In the genomic region with DNA sequence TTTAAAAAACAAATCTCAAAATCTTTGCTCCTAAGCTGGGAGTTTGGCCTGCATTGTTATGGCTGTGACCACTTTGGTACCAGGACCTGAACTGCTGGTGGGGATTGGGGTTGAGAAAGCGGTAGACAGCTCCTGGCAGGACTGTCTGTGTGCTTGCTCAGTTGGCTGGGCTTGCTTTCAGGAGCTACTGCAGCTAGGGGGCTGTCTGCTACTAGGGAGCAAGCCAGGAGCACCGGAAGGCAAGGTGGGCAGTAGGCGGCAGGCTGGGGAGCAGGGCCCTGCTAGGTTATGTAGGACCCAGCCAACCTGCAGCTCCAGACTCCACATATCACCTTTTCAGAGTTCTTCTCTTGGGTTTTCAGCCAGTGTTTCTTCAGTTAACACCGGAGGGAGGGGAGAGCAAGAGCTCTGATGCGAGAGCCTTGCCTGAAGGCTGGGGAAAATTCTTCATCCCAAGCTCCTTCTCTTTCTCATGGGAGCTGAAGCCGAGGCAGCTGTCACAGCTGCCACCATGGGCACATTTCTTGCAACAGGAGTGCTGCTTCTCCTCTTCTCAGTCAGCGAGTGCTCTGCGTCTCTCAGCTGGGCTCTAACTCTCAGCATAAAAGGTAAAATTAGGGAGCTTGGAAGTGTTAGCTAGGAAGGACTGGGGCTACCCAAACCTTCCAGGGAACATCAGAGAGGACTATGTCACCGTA, we compare ENCODE assay signal across 8 mouse cellular contexts.
A peak's percentile ranks its signal among the peaks of the same experiment; 100 is the strongest.
DNase-seq lines count a peak whose midpoint lies in the region; ATAC-seq and TF ChIP-seq lines count a peak whose summit lies in the region.

No protein-coding gene starts in this region.

- peak overlapping the region; percentile 63 for H3K27ac ChIP-seq in hindbrain, embryonic 13.5 days
- H3K27ac ChIP-seq in hindbrain, embryonic 11.5 days (ENCODE audit: low read depth, low read length): no peak overlapping the region
- peak overlapping the region; percentile 97 for H3K27ac ChIP-seq in heart, postnatal 0 days (ENCODE audit: low read depth)
- H3K27ac ChIP-seq in midbrain, embryonic 13.5 days: peak overlapping the region; percentile 35

- no peak overlapping the region for H3K4me3 ChIP-seq in hindbrain, embryonic 13.5 days
- no peak overlapping the region for H3K4me3 ChIP-seq in hindbrain, embryonic 11.5 days (ENCODE audit: low read depth, low read length)
- H3K4me3 ChIP-seq in heart, postnatal 0 days (ENCODE audit: low read depth, low read length): no peak overlapping the region
- no peak overlapping the region for H3K4me3 ChIP-seq in midbrain, embryonic 13.5 days (replicated peaks)

- H3K9me3 ChIP-seq in hindbrain, embryonic 13.5 days: no peaks in the 10 kb centered on the region
- H3K9me3 ChIP-seq in hindbrain, embryonic 11.5 days (ENCODE audit: control insufficient read depth, low read length): no peaks in the 10 kb centered on the region
- no peaks in the 10 kb centered on the region for H3K9me3 ChIP-seq in heart, postnatal 0 days (replicated peaks; ENCODE audit: control insufficient read depth, low read length)
- no peaks in the 10 kb centered on the region for H3K9me3 ChIP-seq in midbrain, embryonic 13.5 days

- no peaks in the 10 kb centered on the region for H3K36me3 ChIP-seq in hindbrain, embryonic 13.5 days
- no peaks in the 10 kb centered on the region for H3K36me3 ChIP-seq in hindbrain, embryonic 11.5 days (ENCODE audit: control insufficient read depth, insufficient read depth, low read length)
- H3K36me3 ChIP-seq in heart, postnatal 0 days (replicated peaks; ENCODE audit: control insufficient read depth, insufficient read depth, low read length): no peaks in the 10 kb centered on the region
- H3K36me3 ChIP-seq in midbrain, embryonic 13.5 days: no peaks in the 10 kb centered on the region

- TF ChIP-seq EP300 in heart, postnatal 0 days (IDR thresholded peaks at IDR 0.05; ENCODE audit: low read depth): no peak

- TF ChIP-seq CTCF in heart, postnatal 0 days (IDR thresholded peaks at IDR 0.05; ENCODE audit: low read depth): peak; percentile 89

- DNase-seq in hindbrain, embryonic 11.5 days (ENCODE audit: low spot score): no peak
- DNase-seq in embryo, embryonic 11 days: peak; percentile 66
- peak; percentile 72 for DNase-seq in heart, postnatal 0 days (ENCODE audit: low spot score)
- peak; percentile 28 to 30 for DNase-seq in layer of hippocampus, postnatal 25 days (ENCODE audit: extremely low spot score in 1 of 2, low spot score in 1 of 2)
- peak; percentile 24 to 43 for DNase-seq in thymus, postnatal 36 days
- DNase-seq in ovary, adult 18-20 months (ENCODE audit: low spot score): no peak

- H3K27me3 ChIP-seq in hindbrain, embryonic 13.5 days: 0 out of 2 replicates have a peak, but pooled peaks cover 4% of the 10 kb centered on the region
- no peaks in the 10 kb centered on the region for H3K27me3 ChIP-seq in hindbrain, embryonic 11.5 days (ENCODE audit: control insufficient read depth, insufficient read depth, low read length)
- no peaks in the 10 kb centered on the region for H3K27me3 ChIP-seq in heart, postnatal 0 days (ENCODE audit: control insufficient read depth, insufficient read depth, low read length)
- H3K27me3 ChIP-seq in midbrain, embryonic 13.5 days: no peaks in the 10 kb centered on the region

- no peak overlapping the region for H3K4me2 ChIP-seq in hindbrain, embryonic 13.5 days
- H3K4me2 ChIP-seq in hindbrain, embryonic 11.5 days (replicated peaks; ENCODE audit: low read depth, low read length): no peak overlapping the region
- H3K4me2 ChIP-seq in heart, postnatal 0 days (ENCODE audit: low read depth, low read length): peak overlapping the region; percentile 32
- no peak overlapping the region for H3K4me2 ChIP-seq in midbrain, embryonic 13.5 days (replicated peaks)

- no peak for ATAC-seq in hindbrain, embryonic 13.5 days (ENCODE audit: low FRiP score)
- ATAC-seq in hindbrain, embryonic 11.5 days (ENCODE audit: low FRiP score): no peak
- ATAC-seq in heart, postnatal 0 days (ENCODE audit: insufficient read depth, low read depth): peak; percentile 45
- ATAC-seq in midbrain, embryonic 13.5 days: no peak

- WGBS in hindbrain, embryonic 13.5 days: 23% methylated on average over 9 of the region's 9 CpGs
- 31% methylated on average over 9 of the region's 9 CpGs for WGBS in hindbrain, embryonic 11.5 days
- WGBS in heart, postnatal 0 days: 21% methylated on average over 9 of the region's 9 CpGs
- WGBS in midbrain, embryonic 13.5 days: 32% methylated on average over 9 of the region's 9 CpGs

- H3K4me1 ChIP-seq in hindbrain, embryonic 13.5 days (replicated peaks): peaks cover 63% of the 10 kb centered on the region
- H3K4me1 ChIP-seq in hindbrain, embryonic 11.5 days (replicated peaks; ENCODE audit: control insufficient read depth, insufficient read depth, low read length): peaks cover 2% of the 10 kb centered on the region; the same call in 1 of the 2 replicates
- peaks cover 58% of the 10 kb centered on the region for H3K4me1 ChIP-seq in heart, postnatal 0 days (ENCODE audit: control insufficient read depth, insufficient read depth)
- H3K4me1 ChIP-seq in midbrain, embryonic 13.5 days (replicated peaks): peaks cover 55% of the 10 kb centered on the region

- peak overlapping the region; percentile 25; the same call in 1 of the 2 replicates for H3K9ac ChIP-seq in hindbrain, embryonic 13.5 days
- no peak overlapping the region for H3K9ac ChIP-seq in hindbrain, embryonic 11.5 days (ENCODE audit: low read depth, low read length)
- peak overlapping the region; percentile 13; the same call in 1 of the 2 replicates for H3K9ac ChIP-seq in heart, postnatal 0 days (replicated peaks; ENCODE audit: low read depth, low read length)
- peak overlapping the region; percentile 49 for H3K9ac ChIP-seq in midbrain, embryonic 13.5 days (replicated peaks)

Comparison
In these comparisons a context has a peak if more than half of its experiments do, and no peak if none do; other contexts are left out.
1. DNase-seq: peak in embryo, embryonic 11 days (single experiment), heart, postnatal 0 days (single experiment), layer of hippocampus, postnatal 25 days (2 of 2) and thymus, postnatal 36 days (2 of 2); none in hindbrain, embryonic 11.5 days (single experiment) and ovary, adult 18-20 months (single experiment).